Mouse (Mus musculus) stomach, embryonic 15.5 days (tissue): ENCODE data around the gene Cth. TPM values are rescaled to one million over a fixed set of nuclear protein-coding genes. Genes with fewer than 3 reads are reported as not detected.

Source experiments
- ATAC-seq: fragments of 200-750 bp; cut with Nextera tagmentation; 2 replicates; pipeline ENCODE4 v1.8.0; 2017; ENCODE audit warnings: low read depth, moderate number of reproducible peaks, moderate TSS enrichment; ENCODE audit not compliant: insufficient read depth, low FRiP score
- H3K27ac ChIP-seq: fragments of 300-500 bp; sonication (generic); 2 replicates; pipeline ENCODE4 v1.5.1; 2015; ENCODE audit warnings: mild to moderate bottlenecking, inconsistent platforms
- H3K27me3 ChIP-seq: fragments of 300-500 bp; sonication (generic); replicated peaks from 2 replicates; pipeline ENCODE4 v1.6.1; 2015; ENCODE audit warnings: inconsistent platforms
- H3K36me3 ChIP-seq: fragments of 300-500 bp; sonication (generic); 2 replicates; pipeline ENCODE4 v1.6.1; 2015; ENCODE audit warnings: inconsistent platforms
- H3K4me1 ChIP-seq: fragments of 300-500 bp; sonication (generic); 2 replicates; pipeline ENCODE4 v1.6.1; 2015; ENCODE audit warnings: inconsistent platforms
- H3K4me2 ChIP-seq: fragments of 300-500 bp; sonication (generic); 2 replicates; pipeline ENCODE4 v1.6.1; 2015; ENCODE audit warnings: mild to moderate bottlenecking, inconsistent platforms
- H3K4me3 ChIP-seq: fragments of 300-500 bp; sonication (generic); replicated peaks from 2 replicates; pipeline ENCODE4 v1.5.1; 2015; ENCODE audit warnings: inconsistent platforms
- H3K9ac ChIP-seq: fragments of 300-500 bp; sonication (generic); 2 replicates; pipeline ENCODE4 v1.6.1; 2015; ENCODE audit warnings: inconsistent platforms
- H3K9me3 ChIP-seq: fragments of 300-500 bp; sonication (generic); 2 replicates; pipeline ENCODE4 v1.6.1; 2016; ENCODE audit warnings: inconsistent platforms
- WGBS: fragments of 180-500 bp; shearing (Covaris S2); methylation state at CpG from one replicate; pipeline ENCODE4 v1.1.7; 2015; 5-methylcytosine and 5-hydroxymethylcytosine counted together
- polyA plus RNA-seq: library from polyadenylated mRNA; unstranded; fragments of >200 nt; fragmentation: Nextera tagmentation; extraction: Ambion mirVana; gene quantifications from 2 replicates; pipeline ENCODE4 v1.2.1, GENCODE M21; 2015

Gene Cth
- polyA plus RNA-seq, 1 experiment from 2014 or later = 26.6 TPM

- no peaks in the 10 kb centered on the region for H3K36me3 ChIP-seq
- H3K27me3 ChIP-seq = no peaks in the 10 kb centered on the region
- no peak for ATAC-seq
- H3K9ac ChIP-seq = no peak overlapping the region
- no peaks in the 10 kb centered on the region for H3K9me3 ChIP-seq
- H3K4me1 ChIP-seq = no peaks in the 10 kb centered on the region
- H3K4me2 ChIP-seq = no peak overlapping the region
- WGBS = 63% methylated on average over 4 of the region's 4 CpGs
- H3K27ac ChIP-seq = no peak overlapping the region
- H3K4me3 ChIP-seq = no peak overlapping the region
Observed at GRCm38 (mm10) chr3:157866251-157866650, 58.6 kb downstream of the Cth start.

- Histone ChIP-seq H3K27ac (no peak overlapping the region), H3K4me2 (no peak overlapping the region), H3K9ac (no peak overlapping the region), H3K9me3 (no peaks in the 10 kb centered on the region), H3K4me1 (no peaks in the 10 kb centered on the region), H3K27me3 (no peaks in the 10 kb centered on the region), H3K4me3 (no peak overlapping the region), H3K36me3 (no peaks in the 10 kb centered on the region)
- 78% methylated on average over 2 of the region's 2 CpGs for whole genome bisulfite sequencing
- ATAC-seq = no peak
Observed at GRCm38 (mm10) chr3:157865848-157866247, 59.0 kb downstream of the Cth start.

GRCm38 (mm10) chr3:157865431-157865830, 59.4 kb downstream of the Cth start:
- Histone ChIP-seq H3K4me2 (no peak overlapping the region), H3K9ac (no peak overlapping the region)
- ATAC-seq = no peak

GRCm38 (mm10) chr3:157852806-157853205, 72.1 kb downstream of the Cth start:
- H3K27me3 ChIP-seq = no peaks in the 10 kb centered on the region
- no peak overlapping the region for H3K4me2 ChIP-seq
- no peak overlapping the region for H3K4me3 ChIP-seq
- ATAC-seq = no peak
- no peaks in the 10 kb centered on the region for H3K36me3 ChIP-seq
- H3K9me3 ChIP-seq = no peaks in the 10 kb centered on the region
- no peaks in the 10 kb centered on the region for H3K4me1 ChIP-seq
- no peak overlapping the region for H3K27ac ChIP-seq
- 22% methylated on average over 1 of the region's 1 CpGs for WGBS
- H3K9ac ChIP-seq = no peak overlapping the region

More at GRCm38 (mm10) chr3:157865431-157865830, 59.4 kb downstream of the Cth start:
- Histone ChIP-seq H3K27ac (no peak overlapping the region), H3K27me3 (no peaks in the 10 kb centered on the region), H3K9me3 (no peaks in the 10 kb centered on the region), H3K4me1 (no peaks in the 10 kb centered on the region), H3K36me3 (no peaks in the 10 kb centered on the region), H3K4me3 (no peak overlapping the region)
- 70% methylated on average over 6 of the region's 6 CpGs for WGBS

- no peak overlapping the region for H3K9ac ChIP-seq
- 0 out of 2 replicates have a peak, but pooled peaks have one; percentile 30 for ATAC-seq
- 28% methylated on average over 2 of the region's 2 CpGs for WGBS
Observed at GRCm38 (mm10) chr3:157848503-157848902, 76.4 kb downstream of the Cth start.

GRCm38 (mm10) chr3:157847338-157848284, 77.3 kb downstream of the Cth start:
- Histone ChIP-seq H3K27me3 (no peaks in the 10 kb centered on the region), H3K36me3 (no peaks in the 10 kb centered on the region), H3K9ac (no peak overlapping the region), H3K4me2 (no peak overlapping the region), H3K4me3 (no peak overlapping the region), H3K27ac (no peak overlapping the region), H3K4me1 (no peaks in the 10 kb centered on the region), H3K9me3 (no peaks in the 10 kb centered on the region)
- WGBS = 31% methylated on average over 7 of the region's 7 CpGs
- ATAC-seq = peak; percentile 59

More at GRCm38 (mm10) chr3:157848503-157848902, 76.4 kb downstream of the Cth start:
- no peaks in the 10 kb centered on the region for H3K27me3 ChIP-seq
- no peaks in the 10 kb centered on the region for H3K36me3 ChIP-seq
- H3K9me3 ChIP-seq = no peaks in the 10 kb centered on the region
- H3K4me3 ChIP-seq = no peak overlapping the region
- no peaks in the 10 kb centered on the region for H3K4me1 ChIP-seq
- no peak overlapping the region for H3K4me2 ChIP-seq
- H3K27ac ChIP-seq = no peak overlapping the region

Other genes starting within 250 kb of the Cth start
- 19.0 and 22.1 TPM in 2 replicates for gene Ankrd13c, start 22.2 kb upstream of the Cth start, polyA plus RNA-seq
- gene Srsf11, start 111.6 kb upstream of the Cth start, polyA plus RNA-seq = 229 and 234 TPM in 2 replicates
- 45.4 and 53.7 TPM in 2 replicates for gene Lrrc40, start 111.6 kb upstream of the Cth start, polyA plus RNA-seq